Mouse (Mus musculus) embryo, embryonic 11.5 days (tissue): ENCODE measurements around the gene Slc36a2.

Source experiments
- DNase-seq: peaks from one replicate; pipeline ENCODE4 v3.0.0-alpha.2; 2012; ENCODE audit warnings: low read depth, low spot score

Gene Slc36a2

DNA sequence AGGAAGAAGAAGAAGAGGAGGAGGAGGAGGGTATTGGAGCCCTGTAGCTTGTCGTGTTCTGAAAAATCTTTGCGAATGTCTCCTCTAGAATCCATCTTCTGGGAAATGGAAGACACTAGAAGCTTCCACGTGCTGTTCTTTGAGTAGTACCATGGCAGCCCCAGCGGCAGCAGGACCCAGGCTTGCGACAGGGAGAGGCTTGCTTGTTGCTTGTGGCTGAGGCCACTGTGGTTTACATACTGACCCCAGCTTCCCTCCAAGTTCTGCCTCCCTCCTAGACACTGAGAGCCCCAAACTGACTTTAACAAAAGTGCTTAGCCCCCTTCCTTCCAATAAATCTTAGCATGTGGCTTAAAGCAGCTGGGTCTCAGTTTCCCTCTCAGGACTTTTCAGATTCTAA is 631 bp downstream of the Slc36a2 start:
- no peak for DNase-seq

DNA sequence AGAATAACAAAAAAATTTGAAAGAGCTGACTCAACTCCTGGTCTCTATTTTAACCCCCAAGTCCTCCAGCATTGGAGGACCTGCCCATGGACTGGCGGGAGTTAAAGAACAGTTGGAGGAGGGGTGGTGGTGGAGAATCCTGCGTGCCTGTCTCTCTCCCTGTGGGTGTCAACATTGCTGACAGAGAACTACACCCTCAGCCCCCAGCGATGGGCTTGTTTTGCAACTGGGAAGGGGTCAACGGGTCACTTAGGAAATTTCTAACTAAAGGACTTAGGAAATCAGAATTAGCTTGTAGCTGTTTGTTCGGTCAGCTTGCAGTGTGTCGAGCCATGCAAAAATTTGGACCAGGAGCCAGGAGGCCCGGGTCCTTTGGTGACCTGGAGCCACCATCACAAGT is 1.8 kb downstream of the Slc36a2 start:
- DNase-seq: no peak

GRCm38 (mm10) chr11:55179856-55180255 is 5.0 kb downstream of the Slc36a2 start:
- DNase-seq: no peak

- no peak for DNase-seq
Measured at GRCm38 (mm10) chr11:55178830-55179229, 6.0 kb downstream of the Slc36a2 start.

DNA sequence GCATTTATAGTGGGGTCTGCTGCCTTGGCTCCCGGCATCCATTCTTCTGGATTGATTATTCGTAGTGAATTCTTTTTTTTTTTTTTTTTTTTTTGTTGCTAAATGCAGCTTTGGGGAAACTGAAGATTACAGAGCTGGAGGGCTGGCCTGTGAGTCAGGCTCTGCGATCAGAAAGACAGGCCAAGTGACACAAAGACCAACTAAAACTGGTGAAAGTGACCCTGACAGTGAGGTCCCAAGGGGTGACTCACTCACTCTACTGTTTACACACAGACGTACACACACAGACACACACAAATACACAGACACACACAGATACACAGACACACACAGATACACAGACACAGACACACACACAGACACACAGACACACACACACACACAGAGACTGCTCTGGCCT is 14.4 kb downstream of the Slc36a2 start:
- DNase-seq: no peak

DNA sequence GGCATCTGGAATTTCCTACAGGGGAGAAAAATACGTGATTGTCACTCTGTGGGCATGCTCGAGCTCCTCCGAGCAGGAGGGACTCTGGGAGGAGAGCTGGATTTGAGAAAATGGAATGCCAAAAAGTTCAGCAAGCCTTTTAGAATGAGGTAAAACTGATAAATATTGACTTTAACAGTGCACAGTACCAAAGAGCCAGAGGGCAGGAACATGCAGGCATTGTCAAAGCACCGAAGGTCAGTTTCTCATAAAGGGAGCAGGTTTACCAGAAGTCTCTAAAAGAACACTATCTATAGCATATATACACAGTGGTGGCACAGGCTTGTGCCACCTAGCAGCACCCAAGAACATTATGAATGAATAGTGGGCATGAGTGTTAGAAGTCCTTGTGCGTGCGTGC is 16.0 kb downstream of the Slc36a2 start:
- no peak for DNase-seq

- DNase-seq: no peak
Measured at GRCm38 (mm10) chr11:55168504-55168903, 16.4 kb downstream of the Slc36a2 start.

DNA sequence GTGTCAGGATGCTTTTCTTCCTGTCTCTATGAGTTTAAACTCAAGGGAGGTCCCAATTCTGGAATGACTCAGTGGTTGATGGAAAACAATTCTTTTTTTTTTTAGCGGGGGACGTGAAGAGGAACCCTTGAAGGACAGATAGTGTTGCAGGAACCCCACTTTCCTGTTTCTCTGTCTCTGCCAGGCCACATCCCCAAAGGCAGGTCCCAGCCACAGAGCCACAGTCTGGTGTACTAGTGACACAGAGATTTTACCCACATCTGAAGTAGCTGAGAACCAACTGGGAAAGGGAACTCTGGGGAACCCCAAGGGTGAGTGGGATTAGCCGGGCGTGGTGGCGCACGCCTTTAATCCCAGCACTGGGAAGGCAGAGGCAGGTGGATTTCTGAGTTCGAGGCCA is 19.1 kb downstream of the Slc36a2 start:
- no peak for DNase-seq

GRCm38 (mm10) chr11:55164723-55165122 is 20.2 kb downstream of the Slc36a2 start:
- no peak for DNase-seq

- no peak for DNase-seq
Measured at GRCm38 (mm10) chr11:55162670-55163069, 22.2 kb downstream of the Slc36a2 start.

- peak; percentile 57 for DNase-seq
Measured at GRCm38 (mm10) chr11:55158785-55159359, 26.0 kb downstream of the Slc36a2 start.

DNA sequence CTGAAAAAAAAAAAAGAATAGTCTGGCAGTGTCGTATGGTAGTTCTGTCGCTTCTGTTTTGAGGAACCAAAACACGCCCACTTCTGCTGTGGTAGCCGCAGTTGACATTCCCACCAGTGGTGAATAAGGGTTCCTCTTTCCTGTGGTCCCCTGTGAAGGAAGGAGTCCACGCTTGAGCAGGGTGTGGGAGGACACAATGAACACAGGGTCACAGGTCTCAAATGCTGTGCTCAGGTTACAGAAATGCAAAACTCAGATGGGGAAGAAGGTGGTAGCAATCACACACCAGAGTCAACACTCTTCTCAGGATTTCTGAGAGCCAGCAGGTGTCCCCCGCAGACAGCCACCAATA is 29.8 kb downstream of the Slc36a2 start:
- no peak for DNase-seq

DNA sequence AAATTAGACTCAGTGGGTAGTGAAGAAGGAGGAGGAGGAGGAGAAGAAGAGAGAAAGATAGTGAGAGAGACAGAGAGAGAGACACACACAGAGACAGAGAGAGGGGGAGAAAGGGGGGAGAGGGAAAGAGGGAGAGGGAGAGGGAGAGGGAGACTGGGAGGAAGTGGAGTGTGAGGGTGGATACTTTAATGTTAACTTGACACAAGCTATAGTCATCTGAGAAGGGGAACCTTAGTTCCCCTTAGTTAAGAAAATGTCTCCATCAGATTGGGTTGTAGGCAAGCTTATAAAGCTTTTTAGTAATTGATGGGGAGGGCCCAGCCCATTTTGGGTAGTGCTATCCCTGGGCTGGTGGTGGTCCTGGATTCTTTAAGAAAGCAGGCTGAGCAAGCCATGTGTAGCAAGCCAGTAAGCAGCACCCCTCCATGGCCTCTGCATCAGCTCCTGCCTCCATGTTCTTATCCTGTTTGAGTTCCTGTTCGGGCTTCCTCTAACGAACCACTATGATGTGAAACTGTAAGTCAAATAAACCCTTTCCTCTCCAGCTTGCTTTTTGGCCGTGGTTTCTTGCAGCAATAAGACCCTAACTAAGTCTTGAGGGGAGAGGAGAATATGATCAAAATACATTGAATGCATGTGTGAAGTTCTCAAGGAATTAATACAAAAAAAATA is 30.3 kb downstream of the Slc36a2 start:
- DNase-seq: no peak

- no peak for DNase-seq
Measured at GRCm38 (mm10) chr11:55151608-55152007, 33.3 kb downstream of the Slc36a2 start, which contains the start of gene Slc36a3. Gene Slc36a3 (minus strand): TSS chr11:55151708.

GRCm38 (mm10) chr11:55148461-55148860 is 36.4 kb downstream of the Slc36a2 start:
- no peak for DNase-seq

GRCm38 (mm10) chr11:55147423-55147822 is 37.5 kb downstream of the Slc36a2 start:
- no peak for DNase-seq

DNA sequence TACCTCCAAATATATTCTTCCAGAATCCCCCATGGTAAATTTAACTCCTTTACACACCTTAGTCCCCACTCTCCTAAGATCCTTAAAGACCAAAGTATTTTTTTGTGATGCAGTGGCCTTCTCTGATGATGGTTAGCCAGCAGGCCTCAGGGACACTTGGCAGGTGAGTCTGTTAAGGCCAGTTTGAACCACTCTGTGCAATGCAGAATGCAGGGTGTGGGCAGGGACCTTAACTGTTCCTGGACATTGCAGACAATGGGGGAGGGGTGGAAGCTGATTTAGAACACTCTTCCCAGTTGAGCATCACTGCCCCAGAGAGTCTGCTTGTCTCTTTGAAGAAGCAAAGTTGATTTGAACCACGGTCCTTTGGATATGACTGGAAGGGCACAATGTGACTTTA is 38.0 kb downstream of the Slc36a2 start:
- no peak for DNase-seq

- no peak for DNase-seq
Measured at GRCm38 (mm10) chr11:55144011-55144410, 40.9 kb downstream of the Slc36a2 start.

DNA sequence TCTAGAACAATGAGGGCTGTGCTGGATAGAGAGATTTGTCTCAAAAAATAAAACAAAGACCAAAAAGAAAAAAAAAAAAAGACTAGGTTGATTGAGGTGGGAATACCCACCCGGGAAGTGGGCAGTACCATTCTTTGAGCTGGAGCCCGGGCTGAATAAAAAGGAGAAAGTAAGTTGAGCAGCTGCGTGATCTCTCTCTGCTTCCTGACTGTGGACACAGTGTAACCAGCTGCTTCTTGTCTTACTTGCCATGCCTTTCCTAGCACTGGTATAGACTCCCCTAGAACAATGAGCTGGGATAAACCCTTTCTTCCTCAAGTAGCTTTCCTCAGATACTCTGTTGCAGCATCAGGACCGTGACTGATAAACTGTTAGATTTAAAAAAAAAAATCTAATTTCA is 43.4 kb downstream of the Slc36a2 start:
- no peak for DNase-seq

DNA sequence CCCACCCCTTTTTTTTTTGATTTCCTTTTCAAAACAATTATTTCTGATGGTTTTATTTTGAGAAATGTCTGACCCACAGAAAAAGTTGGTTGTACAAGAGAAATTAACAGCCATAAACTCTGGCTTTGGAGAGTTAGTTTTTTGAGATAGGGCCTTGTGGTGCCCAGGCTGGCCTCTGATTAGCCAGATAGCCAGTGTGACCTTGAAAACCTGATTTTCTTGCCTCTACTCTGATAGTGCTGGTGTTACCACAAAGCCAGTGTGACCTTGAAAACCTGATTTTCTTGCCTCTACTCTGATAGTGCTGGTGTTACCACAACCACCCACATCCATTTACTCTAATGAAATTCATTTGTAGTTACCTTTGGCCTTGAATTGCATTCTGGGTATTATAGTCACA is 47.2 kb downstream of the Slc36a2 start:
- DNase-seq: no peak

DNA sequence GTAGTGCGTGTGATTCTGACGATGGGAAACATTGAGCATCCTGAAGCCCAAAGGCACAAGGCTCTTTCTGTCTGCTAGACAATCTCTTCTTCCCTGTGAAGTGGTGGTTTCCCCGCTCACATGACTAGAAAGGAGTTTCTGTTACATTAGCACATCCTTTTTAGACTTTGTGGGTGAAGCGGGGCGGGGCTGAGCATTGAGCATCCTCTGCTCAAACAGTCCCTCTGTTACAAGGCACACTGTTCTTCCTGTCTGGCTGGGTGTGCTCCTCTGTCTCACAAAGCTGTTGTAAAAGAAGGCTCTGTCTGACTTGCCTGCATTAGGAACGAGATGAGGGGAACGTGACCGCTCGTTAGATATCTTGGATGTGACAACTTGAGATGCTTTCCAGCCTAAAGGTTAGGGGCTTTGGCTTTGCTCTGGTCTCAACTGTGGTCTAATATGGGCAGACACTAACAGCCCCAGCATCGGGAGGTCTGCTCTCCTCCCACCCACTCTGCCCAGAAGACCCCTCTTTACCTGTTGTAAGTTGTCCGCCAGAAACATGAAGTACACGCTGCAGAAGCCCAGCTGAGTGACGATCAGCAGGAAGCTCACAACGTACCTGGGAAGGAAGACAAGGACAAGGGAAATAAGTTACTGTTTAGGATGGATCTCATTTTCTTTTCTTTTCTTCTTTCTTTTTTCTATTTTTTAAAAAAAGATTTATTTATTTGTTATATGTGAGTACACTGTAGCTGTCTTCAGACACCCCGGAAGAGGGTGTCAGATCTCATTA is 47.9 kb downstream of the Slc36a2 start:
- no peak for DNase-seq

DNA sequence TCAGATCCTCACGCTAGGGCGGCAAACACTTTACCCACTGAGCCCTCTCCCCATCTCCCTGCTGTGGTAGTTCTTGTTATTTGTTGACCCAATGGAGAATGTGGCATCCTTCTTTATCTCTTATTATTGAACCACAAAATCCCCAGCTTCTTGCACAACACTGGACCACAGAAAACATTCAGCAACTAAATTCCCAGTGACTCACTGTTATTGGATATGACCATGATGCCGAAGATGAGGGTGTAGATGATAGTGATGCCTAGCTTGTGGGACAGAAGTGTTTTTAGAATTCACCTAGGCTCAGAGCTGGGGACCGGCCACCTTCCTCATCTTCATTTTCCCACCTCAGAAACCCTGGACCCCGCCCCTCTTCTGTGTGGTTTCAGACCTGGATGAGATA is 50.0 kb downstream of the Slc36a2 start:
- DNase-seq: no peak

- no peak for DNase-seq
Measured at GRCm38 (mm10) chr11:55134407-55134806, 50.5 kb downstream of the Slc36a2 start.
